Mouse (Mus musculus) myocyte (in vitro differentiated cells): Measurements from ENCODE around the gene Map3k3.

Source experiments
- CEBPB ChIP-seq: IDR thresholded peaks from 2 replicates; pipeline ENCODE4 v1.6.1; 2011; ENCODE audit warnings: mild to moderate bottlenecking, moderate library complexity; ENCODE audit not compliant: poor library complexity, insufficient read depth, severe bottlenecking
- MYOD1 ChIP-seq, 3 experiments: IDR thresholded peaks; one replicate each; pipeline ENCODE4 v1.6.1; 2011; ENCODE audit warnings: control low read depth in 2 of 3, low read depth in 2 of 3, mild to moderate bottlenecking in 2 of 3, moderate library complexity in 1 of 3; ENCODE audit not compliant: insufficient read length in 2 of 3, control insufficient read depth in 1 of 3
- POLR2A ChIP-seq: IDR thresholded peaks from one replicate; pipeline ENCODE4 v1.6.1; 2011; ENCODE audit warnings: low read depth, mild to moderate bottlenecking, control low read depth, moderate library complexity; ENCODE audit not compliant: insufficient read length
- POLR2AphosphoS2 ChIP-seq: IDR thresholded peaks from one replicate; pipeline ENCODE4 v1.6.1; 2011; ENCODE audit warnings: low read depth, control low read depth; ENCODE audit not compliant: insufficient read length
- USF1 ChIP-seq: IDR thresholded peaks from one replicate; pipeline ENCODE4 v1.6.1; 2011; ENCODE audit warnings: low read depth, mild to moderate bottlenecking, control low read depth, moderate library complexity

DNA sequence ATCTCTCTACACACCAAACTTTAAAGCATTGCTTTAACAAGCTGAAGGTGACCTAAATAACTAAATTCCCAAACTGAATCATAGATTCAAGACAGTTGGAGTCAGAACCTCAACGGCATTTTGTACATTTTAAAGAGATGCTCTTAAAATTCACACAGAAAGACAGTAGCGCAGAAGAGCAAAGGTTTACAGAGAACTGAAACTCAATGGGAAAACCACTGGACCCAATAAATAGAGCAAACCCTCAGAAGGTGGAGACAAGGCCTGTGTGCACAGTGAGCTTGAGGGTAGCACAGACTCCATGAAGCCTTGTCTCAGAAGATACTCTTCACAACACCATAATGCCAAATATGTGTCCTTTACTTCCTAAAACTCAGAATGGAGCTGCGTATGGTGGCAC lies 38.6 kb upstream of the Map3k3 start:
- TF ChIP-seq POLR2A (no peak), CEBPB (no peak), POLR2AphosphoS2 (no peak), MYOD1 (IDR thresholded peaks at IDR 0.05; ENCODE audit: control insufficient read depth in 1 of 3, insufficient read length in 2 of 3, low read depth in 2 of 3) (no peak), USF1 (no peak)
